Mouse (Mus musculus): ENCODE data around the gene Trappc4. TPM values are rescaled to one million over a fixed set of nuclear protein-coding genes. Genes with fewer than 3 reads are reported as not detected.

Gene Trappc4
- polyA plus RNA-seq, 1 experiment = 49.1 TPM

- peak within 1 kb of the TSS; percentile 65 for H3K27ac ChIP-seq (ENCODE audit: control insufficient read depth, insufficient read depth, low read length)
- peaks cover 20% of the 10 kb centered on the region for H3K36me3 ChIP-seq (ENCODE audit: control insufficient read depth, insufficient read depth, low read length)
- peak; percentile 94 for DNase-seq
- WGBS = under 1% methylated on average over 44 of the region's 44 CpGs
- H3K4me1 ChIP-seq (replicated peaks; ENCODE audit: control insufficient read depth, insufficient read depth, low read length) = peaks cover 3% of the 10 kb centered on the region
- H3K4me3 ChIP-seq (ENCODE audit: control insufficient read depth, insufficient read depth, low read length) = peak within 1 kb of the TSS; percentile 95
- no peaks in the 10 kb centered on the region for H3K27me3 ChIP-seq (ENCODE audit: control insufficient read depth, insufficient read depth, low read length)
- TF ChIP-seq POLR2A (IDR thresholded peaks at IDR 0.05; ENCODE audit: control insufficient read depth, extremely low read depth, insufficient read depth, low read length, poor library complexity) (peak; percentile 57; the same call in 1 of the 2 replicates), CTCF (IDR thresholded peaks at IDR 0.05; ENCODE audit: borderline replicate concordance, control insufficient read depth, extremely low read depth, insufficient read depth, low read length, poor library complexity) (no peak)
Observed at GRCm38 (mm10) chr9:44361190-44361917, 46.0 kb downstream of the Trappc4 start, which contains the start of gene Vps11. Gene Vps11 (minus strand): TSS chr9:44361670.

- TF ChIP-seq POLR2A (IDR thresholded peaks at IDR 0.05; ENCODE audit: control insufficient read depth, extremely low read depth, insufficient read depth, low read length, poor library complexity) (no peak), CTCF (IDR thresholded peaks at IDR 0.05; ENCODE audit: borderline replicate concordance, control insufficient read depth, extremely low read depth, insufficient read depth, low read length, poor library complexity) (no peak)
- 64% methylated on average over 4 of the region's 4 CpGs for WGBS
- Histone ChIP-seq H3K27ac (ENCODE audit: control insufficient read depth, insufficient read depth, low read length) (no peak overlapping the region), H3K36me3 (ENCODE audit: control insufficient read depth, insufficient read depth, low read length) (peaks cover 61% of the 10 kb centered on the region), H3K27me3 (ENCODE audit: control insufficient read depth, insufficient read depth, low read length) (no peaks in the 10 kb centered on the region), H3K4me3 (ENCODE audit: control insufficient read depth, insufficient read depth, low read length) (no peak overlapping the region), H3K4me1 (replicated peaks; ENCODE audit: control insufficient read depth, insufficient read depth, low read length) (peaks cover 3% of the 10 kb centered on the region)
- DNase-seq = peak; percentile 47
Observed at GRCm38 (mm10) chr9:44357207-44357606, 50.2 kb downstream of the Trappc4 start.

Other genes starting within 250 kb of the Trappc4 start
- 132 and 194 TPM in 2 replicates for gene Cbl, start 173.6 kb downstream of the Trappc4 start, polyA plus RNA-seq (2012; rRNA removed)
- gene Ccdc153, start 166.9 kb downstream of the Trappc4 start, polyA plus RNA-seq (2012; rRNA removed) = 6.1 and 13.0 TPM in 2 replicates
- 0.55 and 0.59 TPM in 2 replicates for gene Pdzd3, start 156.1 kb downstream of the Trappc4 start, polyA plus RNA-seq (2012; rRNA removed)
- 13.4 and 16.2 TPM in 2 replicates for gene Nlrx1, start 139.0 kb downstream of the Trappc4 start, polyA plus RNA-seq (2012; rRNA removed)
- gene Abcg4, start 119.0 kb downstream of the Trappc4 start, polyA plus RNA-seq (2012; rRNA removed) = 1.2 and 2.7 TPM in 2 replicates
- gene Hinfp, start 101.9 kb downstream of the Trappc4 start, polyA plus RNA-seq (2012; rRNA removed) = 71.1 and 71.9 TPM in 2 replicates
- 94.1 and 110 TPM in 2 replicates for gene C2cd2l, start 87.3 kb downstream of the Trappc4 start, polyA plus RNA-seq (2012; rRNA removed)
- gene Dpagt1, start 81.6 kb downstream of the Trappc4 start, polyA plus RNA-seq (2012; rRNA removed) = 47.9 and 49.5 TPM in 2 replicates
- gene H2afx, start 72.9 kb downstream of the Trappc4 start, polyA plus RNA-seq (2012; rRNA removed) = 891 and 1,033 TPM in 2 replicates
- 40.7 and 42.2 TPM in 2 replicates for gene Hmbs, start 63.4 kb downstream of the Trappc4 start, polyA plus RNA-seq (2012; rRNA removed)
- gene Vps11, start 45.9 kb downstream of the Trappc4 start, polyA plus RNA-seq (2012; rRNA removed) = 37.9 and 40.8 TPM in 2 replicates
- 74.4 and 75.5 TPM in 2 replicates for gene Hyou1, start 28.1 kb downstream of the Trappc4 start, polyA plus RNA-seq (2012; rRNA removed)
- gene Slc37a4, start 10.7 kb downstream of the Trappc4 start, polyA plus RNA-seq (2012; rRNA removed) = 22.4 and 32.9 TPM in 2 replicates
- gene Rps25, start 461 bp downstream of the Trappc4 start, polyA plus RNA-seq (2012; rRNA removed) = 220 and 258 TPM in 2 replicates
- gene Ccdc84, start 11.0 kb upstream of the Trappc4 start, polyA plus RNA-seq (2012; rRNA removed) = 30.0 and 30.9 TPM in 2 replicates
- 0.08 and 0.22 TPM in 2 replicates for gene Foxr1, start 33.5 kb upstream of the Trappc4 start, polyA plus RNA-seq (2012; rRNA removed)
- 1.4 and 1.6 TPM in 2 replicates for gene Upk2, start 47.4 kb upstream of the Trappc4 start, polyA plus RNA-seq (2012; rRNA removed)
- 38.7 and 50.4 TPM in 2 replicates for gene Bcl9l, start 75.2 kb upstream of the Trappc4 start, polyA plus RNA-seq (2012; rRNA removed)
- 7.7 and 9.9 TPM in 2 replicates for gene Cxcr5, start 154.3 kb upstream of the Trappc4 start, polyA plus RNA-seq (2012; rRNA removed)
- 29.2 and 35.6 TPM in 2 replicates for gene Ddx6, start 197.3 kb upstream of the Trappc4 start, polyA plus RNA-seq (2012; rRNA removed)